Mouse (Mus musculus) megakaryocyte, embryonic 14.5 days (primary cell): ENCODE results near the gene Pdgfa. TPM values are rescaled to one million over a fixed set of nuclear protein-coding genes. Genes with fewer than 3 reads are reported as not detected.

Source experiments
- H3K27me3 ChIP-seq: replicated peaks from 2 replicates; pipeline ENCODE3; 2012; ENCODE audit warnings: inconsistent platforms
- H3K36me3 ChIP-seq: replicated peaks from 2 replicates; pipeline ENCODE3; 2012; ENCODE audit warnings: low read length, inconsistent platforms, mixed read lengths
- H3K4me1 ChIP-seq: 2 replicates; pipeline ENCODE4 v1.6.1; 2012; ENCODE audit warnings: inconsistent platforms
- H3K4me3 ChIP-seq: replicated peaks from 2 replicates; pipeline ENCODE3; 2012; ENCODE audit warnings: moderate library complexity, mild to moderate bottlenecking, inconsistent platforms
- H3K9me3 ChIP-seq: 2 replicates; pipeline ENCODE4 v1.6.1; 2012; ENCODE audit warnings: inconsistent platforms
- FLI1 ChIP-seq: IDR thresholded peaks from 2 replicates; pipeline ENCODE4 v1.6.1; 2012; ENCODE audit warnings: low read length, inconsistent platforms, mixed read lengths
- GATA1 ChIP-seq: IDR thresholded peaks from 3 replicates; pipeline ENCODE4 v1.6.1; 2012; ENCODE audit warnings: mixed read lengths, low read length, inconsistent platforms, borderline replicate concordance
- polyA plus RNA-seq: library from polyadenylated mRNA; stranded (reverse); fragments of >175 nt; gene quantifications from 2 replicates; pipeline ENCODE4 v1.2.3, GENCODE M21; 2012; ENCODE audit warnings: low replicate concordance; ENCODE audit not compliant: insufficient read depth

Gene Pdgfa
- polyA plus RNA-seq, 1 experiment = 19.1 TPM

DNA sequence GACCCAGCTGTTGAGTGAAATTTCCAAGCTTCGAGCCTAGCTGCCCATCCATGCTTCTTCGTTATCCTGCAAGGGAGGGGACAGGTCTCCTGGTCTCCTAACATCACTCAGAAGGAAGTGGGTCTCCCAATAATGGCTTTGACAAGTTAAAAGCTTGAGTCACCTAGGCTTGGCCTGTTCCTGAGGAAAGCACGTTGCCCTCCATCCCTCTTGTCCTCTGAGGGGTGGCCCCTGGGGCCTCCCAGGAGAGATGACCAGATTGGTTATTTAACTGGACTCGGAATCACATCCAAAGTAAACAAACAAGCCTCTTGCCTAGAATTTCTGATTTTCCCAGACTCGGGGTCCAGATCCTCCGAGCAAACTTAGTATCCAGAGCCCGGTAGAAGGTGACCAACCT, 52.6 kb downstream of the Pdgfa start:
- Histone ChIP-seq H3K4me3 (no peak overlapping the region), H3K9me3 (no peaks in the 10 kb centered on the region), H3K4me1 (peaks cover 5% of the 10 kb centered on the region; the same call in 1 of the 2 replicates), H3K36me3 (no peaks in the 10 kb centered on the region), H3K27me3 (peaks cover 56% of the 10 kb centered on the region)
- no peak for TF ChIP-seq GATA1

DNA sequence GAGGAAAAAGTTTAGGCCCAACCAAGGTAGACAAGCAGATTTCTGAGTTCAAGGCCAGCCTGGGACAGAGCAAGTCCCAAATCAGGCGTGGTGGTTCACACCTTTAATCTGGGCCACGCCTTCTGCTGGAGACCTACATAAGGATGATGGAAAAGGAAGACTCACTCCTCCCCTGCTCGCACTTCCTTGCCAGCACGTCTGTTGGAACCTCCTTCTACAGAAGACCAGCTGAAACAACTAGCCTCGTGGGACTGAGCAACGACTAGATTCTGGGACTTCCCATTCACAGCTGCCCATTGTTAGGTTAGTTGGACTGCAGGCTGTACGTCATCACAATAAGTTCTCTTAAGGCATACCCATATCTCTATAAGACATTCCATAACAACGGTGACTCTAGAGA, 55.3 kb downstream of the Pdgfa start:
- Histone ChIP-seq H3K4me1 (no peaks in the 10 kb centered on the region), H3K36me3 (no peaks in the 10 kb centered on the region), H3K27me3 (peaks cover 60% of the 10 kb centered on the region), H3K9me3 (no peaks in the 10 kb centered on the region), H3K4me3 (no peak overlapping the region)
- TF ChIP-seq GATA1 (no peak), FLI1 (no peak)

DNA sequence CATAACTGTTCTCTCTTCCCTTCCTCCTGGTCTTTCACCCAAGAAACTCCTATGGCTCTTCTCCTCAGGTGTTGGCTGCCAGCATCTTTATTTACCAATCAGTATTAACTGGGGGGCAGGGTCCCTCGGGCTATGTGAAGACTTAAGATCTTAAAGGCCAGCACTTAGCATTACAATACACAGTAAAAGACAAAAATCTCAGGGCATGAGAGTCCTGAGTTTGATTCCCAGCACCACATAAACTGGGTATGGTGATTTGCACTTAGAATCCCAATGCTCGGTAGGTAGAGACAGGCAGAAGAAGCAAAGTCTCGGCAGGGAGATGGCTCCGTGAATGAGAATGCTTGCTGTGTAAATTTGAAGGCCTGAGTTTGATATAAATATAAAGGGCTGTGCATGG, 56.6 kb downstream of the Pdgfa start:
- no peaks in the 10 kb centered on the region for H3K36me3 ChIP-seq

DNA sequence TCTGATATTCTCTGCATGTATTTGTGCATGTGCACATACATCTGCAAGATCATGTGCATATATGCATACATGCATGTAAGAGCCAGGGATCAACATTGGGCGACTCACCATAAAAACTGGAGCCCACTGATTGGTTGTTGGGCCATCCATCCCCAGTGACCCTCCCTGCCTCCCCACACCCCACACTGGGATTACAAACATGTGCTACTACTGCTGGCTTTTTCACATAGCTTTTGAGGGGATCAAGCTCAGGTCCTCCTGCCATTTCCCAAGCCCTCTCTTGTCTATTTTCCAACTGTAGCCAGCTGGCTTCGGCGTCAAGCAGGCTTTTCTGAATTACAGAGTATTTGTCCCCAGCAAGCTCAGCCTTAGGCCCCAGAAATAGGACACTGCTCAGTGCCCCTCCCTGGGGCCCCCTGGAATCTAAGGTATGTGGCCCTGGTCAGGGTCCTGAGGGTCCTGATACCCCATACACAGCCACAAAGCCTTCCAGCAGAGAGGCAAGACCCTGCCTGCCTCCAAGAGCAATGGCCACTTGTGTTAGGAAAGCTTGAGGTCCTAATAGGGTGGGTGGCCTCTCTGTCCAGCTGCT, 58.5 kb downstream of the Pdgfa start:
- TF ChIP-seq GATA1 = no peak
- TF ChIP-seq FLI1 = no peak
- Histone ChIP-seq H3K4me1 (peaks cover 7% of the 10 kb centered on the region; the same call in 1 of the 2 replicates), H3K9me3 (no peaks in the 10 kb centered on the region)

More for the DNA sequence above, 56.6 kb downstream of the Pdgfa start:
- TF ChIP-seq FLI1 (no peak), GATA1 (no peak)
- Histone ChIP-seq H3K9me3 (no peaks in the 10 kb centered on the region), H3K4me1 (no peaks in the 10 kb centered on the region), H3K4me3 (no peak overlapping the region), H3K27me3 (peaks cover 59% of the 10 kb centered on the region)

DNA sequence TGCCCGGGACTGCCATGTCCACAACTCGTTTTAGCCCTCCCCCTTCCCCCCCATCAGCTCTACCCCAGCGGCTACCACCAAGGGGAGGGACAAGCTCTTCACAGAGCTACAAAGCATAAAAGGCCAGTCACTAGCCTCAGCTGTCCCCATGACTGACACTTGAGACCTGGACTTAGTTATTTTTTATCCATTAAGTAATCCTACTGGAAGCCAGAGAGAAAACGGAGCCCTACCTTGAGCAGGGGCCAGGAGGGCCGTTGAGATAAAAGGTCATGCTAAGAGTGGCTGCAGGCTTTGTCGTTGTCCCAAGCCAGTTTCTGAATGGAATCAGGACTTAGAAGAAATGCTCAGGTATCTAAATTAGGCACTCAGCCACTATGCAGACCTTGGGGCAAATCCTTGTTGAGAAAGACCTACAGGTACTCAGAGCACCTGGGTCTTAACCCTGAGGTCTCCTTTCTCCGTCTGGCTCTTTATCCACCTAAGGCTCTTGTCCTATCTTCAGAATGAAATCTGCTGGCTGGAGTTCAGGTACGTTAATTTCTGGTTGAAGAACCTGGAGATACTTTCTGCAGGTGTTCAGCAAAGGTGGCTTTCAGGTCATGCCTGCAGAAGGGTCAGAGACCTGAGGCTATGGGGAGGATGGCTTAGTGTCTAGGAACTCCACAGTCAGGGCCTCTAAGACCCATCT, 60.6 kb downstream of the Pdgfa start:
- H3K9me3 ChIP-seq = no peaks in the 10 kb centered on the region
- H3K36me3 ChIP-seq = no peaks in the 10 kb centered on the region
- peaks cover 20% of the 10 kb centered on the region for H3K4me1 ChIP-seq
- TF ChIP-seq FLI1 (no peak), GATA1 (no peak)
- peaks cover 73% of the 10 kb centered on the region for H3K27me3 ChIP-seq
- H3K4me3 ChIP-seq = no peak overlapping the region

More for the DNA sequence above, 58.5 kb downstream of the Pdgfa start:
- no peak overlapping the region for H3K4me3 ChIP-seq
- H3K36me3 ChIP-seq = no peaks in the 10 kb centered on the region
- peaks cover 61% of the 10 kb centered on the region for H3K27me3 ChIP-seq

DNA sequence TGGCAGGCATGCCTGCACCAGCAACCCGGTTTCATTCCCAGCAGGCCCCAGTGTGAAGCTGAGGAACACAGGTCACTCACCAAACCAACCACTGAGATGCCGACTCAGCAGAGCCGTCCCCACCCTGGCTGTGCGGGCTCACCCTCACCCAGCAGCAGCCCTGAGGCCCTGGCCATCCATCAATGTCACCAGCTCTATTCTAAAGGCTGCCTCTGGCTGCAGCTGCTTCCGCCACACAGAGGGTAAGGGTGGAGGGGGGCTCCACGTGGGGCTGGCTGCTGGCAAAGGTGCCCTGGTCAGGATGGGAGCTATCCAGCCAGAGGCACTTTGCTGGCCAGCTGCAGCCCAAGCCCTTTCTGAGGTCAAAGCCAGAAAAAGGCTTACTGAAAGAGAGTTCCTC, 62.6 kb downstream of the Pdgfa start:
- H3K36me3 ChIP-seq = no peaks in the 10 kb centered on the region
- TF ChIP-seq FLI1 (no peak), GATA1 (no peak)
- H3K4me1 ChIP-seq = peaks cover 20% of the 10 kb centered on the region
- H3K27me3 ChIP-seq = peaks cover 82% of the 10 kb centered on the region
- no peak overlapping the region for H3K4me3 ChIP-seq
- no peaks in the 10 kb centered on the region for H3K9me3 ChIP-seq

DNA sequence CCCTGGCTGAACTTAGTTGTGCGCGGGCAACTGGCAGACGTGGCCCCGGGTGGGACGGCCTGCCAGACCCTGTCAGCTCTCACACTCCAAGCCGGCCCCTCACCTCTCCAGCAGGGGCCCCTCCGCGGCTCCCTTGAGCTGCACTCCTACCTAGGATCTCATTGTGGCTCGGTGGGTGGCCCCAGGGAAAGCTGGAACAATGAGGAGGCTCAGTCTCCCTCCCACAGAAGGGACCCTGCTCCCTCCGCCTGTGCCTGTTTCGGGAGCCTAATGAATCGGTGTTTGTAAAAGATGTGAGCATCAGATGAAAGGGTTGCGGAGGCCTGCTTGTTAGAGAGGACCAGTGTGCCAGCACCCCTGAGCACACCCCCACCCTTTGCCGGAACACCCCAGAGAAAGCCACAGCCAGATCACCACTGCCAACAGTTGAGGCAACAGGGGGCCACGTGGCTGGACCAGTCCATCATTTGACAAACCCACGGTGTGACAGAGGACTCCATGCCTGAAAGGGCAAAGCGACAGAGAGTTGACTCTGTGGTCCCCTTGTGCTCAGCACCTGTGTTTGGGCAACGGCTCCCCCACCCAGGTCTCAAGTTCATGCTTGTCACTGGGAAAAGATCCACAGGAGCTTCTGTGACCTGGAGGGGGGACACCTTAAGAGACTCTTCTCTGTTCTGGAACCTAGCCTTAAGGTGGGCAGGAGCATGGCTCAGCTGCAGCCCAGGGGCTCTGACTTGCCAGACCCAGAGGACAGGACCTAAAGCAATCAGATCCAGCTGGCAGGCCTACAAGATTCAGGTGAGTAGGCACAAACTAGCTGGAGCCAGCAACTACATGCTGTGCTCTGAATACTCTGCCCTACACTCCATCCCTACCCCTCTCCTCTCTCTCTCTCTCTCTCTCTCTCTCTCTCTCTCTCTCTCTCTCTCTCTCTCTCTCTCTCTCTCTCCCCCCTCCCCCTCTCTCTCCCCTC, 64.4 kb downstream of the Pdgfa start:
- Histone ChIP-seq H3K4me3 (no peak overlapping the region), H3K4me1 (peaks cover 20% of the 10 kb centered on the region), H3K36me3 (no peaks in the 10 kb centered on the region), H3K27me3 (peaks cover 81% of the 10 kb centered on the region), H3K9me3 (no peaks in the 10 kb centered on the region)
- TF ChIP-seq GATA1 (no peak), FLI1 (no peak)

DNA sequence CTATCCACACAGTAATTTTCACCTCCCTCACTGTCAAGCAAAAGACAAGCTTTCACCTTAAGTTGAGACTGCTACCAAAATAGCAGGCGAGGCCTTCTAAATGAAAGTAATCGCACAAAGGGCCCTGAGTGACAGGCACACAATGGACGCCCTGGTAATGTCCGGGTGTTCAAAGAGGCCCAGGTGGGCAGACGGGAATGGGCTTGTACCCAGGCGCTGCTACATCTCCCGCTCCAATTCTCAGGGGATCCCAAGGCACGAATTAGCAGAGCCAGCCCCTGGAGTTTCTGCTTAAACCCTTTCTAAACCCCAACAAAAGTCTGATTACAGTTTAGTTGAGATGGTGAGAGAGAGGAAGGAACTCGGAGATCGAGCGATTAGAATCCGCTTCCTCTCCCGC, 65.3 kb downstream of the Pdgfa start:
- Histone ChIP-seq H3K4me3 (no peak overlapping the region), H3K9me3 (no peaks in the 10 kb centered on the region), H3K4me1 (peaks cover 20% of the 10 kb centered on the region), H3K36me3 (no peaks in the 10 kb centered on the region), H3K27me3 (peaks cover 83% of the 10 kb centered on the region)
- TF ChIP-seq GATA1 (no peak), FLI1 (no peak)

DNA sequence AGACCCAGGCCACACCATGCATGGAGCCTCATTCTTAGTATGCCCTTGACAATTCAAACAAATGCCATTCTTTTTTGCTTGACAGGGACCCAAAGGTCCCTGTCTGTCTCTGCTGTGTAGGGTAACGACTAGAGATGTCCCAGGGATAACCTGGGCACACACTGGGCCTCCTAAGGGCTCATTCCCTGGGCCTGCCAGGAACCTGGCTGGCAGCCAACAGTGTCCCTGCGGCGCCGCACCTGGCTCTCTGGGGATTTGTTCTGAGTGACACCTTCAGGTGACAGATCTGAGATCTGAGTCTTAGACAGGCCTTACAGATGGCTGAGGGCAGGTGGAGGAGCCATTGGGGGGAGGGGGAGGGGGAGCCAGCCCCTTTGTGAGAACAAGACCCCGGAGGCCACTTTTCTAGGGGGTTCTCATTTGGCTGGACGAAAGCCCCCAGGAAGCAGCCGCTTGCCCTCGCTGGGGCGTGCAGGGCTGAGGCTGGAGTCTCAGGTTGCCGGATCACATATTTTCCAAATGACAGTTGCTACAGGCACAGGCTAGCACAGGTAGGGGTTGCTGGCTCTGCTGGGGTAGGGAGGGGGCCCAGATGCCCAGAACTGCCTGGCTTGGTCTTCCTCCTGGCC, 67.2 kb downstream of the Pdgfa start:
- Histone ChIP-seq H3K9me3 (no peaks in the 10 kb centered on the region), H3K27me3 (peaks cover 78% of the 10 kb centered on the region), H3K36me3 (no peaks in the 10 kb centered on the region), H3K4me1 (peaks cover 20% of the 10 kb centered on the region), H3K4me3 (no peak overlapping the region)
- TF ChIP-seq FLI1 = no peak
- no peak for TF ChIP-seq GATA1

Other genes with a start within 250 kb of the Pdgfa start
- gene Fam20c, start 242.9 kb downstream of the Pdgfa start, polyA plus RNA-seq = 8.0 and 54.6 TPM in 2 replicates
- not detected in 2 replicates for gene Gm5294, start 177.3 kb downstream of the Pdgfa start, polyA plus RNA-seq
- 1.4 TPM in 1 of 2 replicates, not detected in the other for gene Prkar1b, start 152.6 kb upstream of the Pdgfa start, polyA plus RNA-seq
- 196 and 533 TPM in 2 replicates for gene Dnaaf5, start 152.9 kb upstream of the Pdgfa start, polyA plus RNA-seq
- 1.5 and 3.4 TPM in 2 replicates for gene Sun1, start 203.3 kb upstream of the Pdgfa start, polyA plus RNA-seq